Mouse (Mus musculus) heart, postnatal 14 days (tissue): ENCODE data around the gene Vcpkmt. TPM values are rescaled to one million over a fixed set of nuclear protein-coding genes. Genes with fewer than 3 reads are reported as not detected.
"Not testable (repeated sequence)": the region's sequence is repeated elsewhere in the genome, so short reads cannot be mapped to it uniquely, and the experiment has no call there.

ENCODE experiments used
- DNase-seq, 2 experiments: peaks; one replicate each; pipeline ENCODE4 v3.0.0; 2021 to 2022
- intact Hi-C: fragments of 180-260 bp; cut with DNase I; formaldehyde crosslinking; loops from one replicate; pipeline ENCODE4 v1.15.1; 2025
- long read RNA-seq, 2 experiments: library from polyadenylated mRNA; stranded (forward); transcript quantifications; one replicate each; pipeline ENCODE4 v2.0.0; 2021
- total RNA-seq, 2 experiments: library from RNA; stranded (reverse); gene quantifications; 2 replicates each; pipeline ENCODE4 v1.2.3; 2021

The Vcpkmt gene
- 1 to 10 TPM; 3.3 to 3.6 TPM for total RNA-seq
- long read RNA-seq, experiment 1, partial matches to known transcripts = 1 of 1 reads
- long read RNA-seq, experiment 1, other reads (novel, unspliced or antisense) = 0 of 1 reads
- long read RNA-seq, experiment 2, partial matches to known transcripts = 1 of 1 reads
- long read RNA-seq, experiment 2, other reads (novel, unspliced or antisense) = 0 of 1 reads

GRCm38 (mm10) chr12:69582613-69583269 lies at the start of gene Vcpkmt:
Gene Vcpkmt (minus strand): TSS chr12:69583028.
- peak; percentile 90 to 91 for DNase-seq
- intact Hi-C loops = loop anchor here (5.0 to 10.0 kb wide), 2 partner anchors 115 to 378 kb away; partner anchors contain the start of gene Gm49384

GRCm38 (mm10) chr12:69618590-69618989 lies 35.8 kb upstream of the Vcpkmt start:
- intact Hi-C loops, DNase-seq: not testable (repeated sequence)

- intact Hi-C loops = no loop called here
- DNase-seq = no peak
Observed at GRCm38 (mm10) chr12:69604367-69604766, 21.5 kb upstream of the Vcpkmt start.

GRCm38 (mm10) chr12:69597446-69597845 lies 14.6 kb upstream of the Vcpkmt start:
- intact Hi-C loops = no loop called here
- no peak for DNase-seq

- intact Hi-C loops = no loop called here
- DNase-seq = no peak
Observed at GRCm38 (mm10) chr12:69593130-69593529, 10.3 kb upstream of the Vcpkmt start.

- intact Hi-C loops = loop anchor here (5.0 to 10.0 kb wide), 2 partner anchors 114 to 378 kb away; partner anchors contain the start of gene Gm49384
- no peak for DNase-seq
Observed at GRCm38 (mm10) chr12:69583270-69583629, 422 bp upstream of the Vcpkmt start.

- intact Hi-C loops = loop anchor here (5.0 to 10.0 kb wide), 2 partner anchors 115 to 377 kb away; partner anchors contain the start of gene Gm49384
- DNase-seq = no peak
Observed at GRCm38 (mm10) chr12:69582216-69582612, 614 bp downstream of the Vcpkmt start.

GRCm38 (mm10) chr12:69579623-69580022 lies 3.2 kb downstream of the Vcpkmt start:
- DNase-seq = no peak
- intact Hi-C loops = loop anchor here (5.0 to 10.0 kb wide), 2 partner anchors 118 to 375 kb away; partner anchors contain the start of gene Gm49384

- DNase-seq = no peak
- intact Hi-C loops = no loop called here
Observed at GRCm38 (mm10) chr12:69576120-69576627, 6.7 kb downstream of the Vcpkmt start.

- intact Hi-C loops = loop anchor here (2.0 kb wide), 2 partner anchors 71 to 201 kb away; partner anchors contain the start of genes Arf6 and Gm9887
- peak; percentile 78 to 89 for DNase-seq
Observed at GRCm38 (mm10) chr12:69573916-69574881, 8.6 kb downstream of the Vcpkmt start.

- no peak for DNase-seq
- intact Hi-C loops = loop anchor here (2.0 kb wide), 1 partner anchor 70 kb away; no protein-coding TSS in a partner anchor
Observed at GRCm38 (mm10) chr12:69573271-69573670, 9.6 kb downstream of the Vcpkmt start.

- intact Hi-C loops = no loop called here
- DNase-seq = no peak
Observed at GRCm38 (mm10) chr12:69569926-69570325, 12.9 kb downstream of the Vcpkmt start.

GRCm38 (mm10) chr12:69568266-69568665 lies 14.6 kb downstream of the Vcpkmt start:
- no peak for DNase-seq
- intact Hi-C loops = no loop called here

- DNase-seq, intact Hi-C loops: not testable (repeated sequence)
Observed at GRCm38 (mm10) chr12:69561006-69561405, 21.8 kb downstream of the Vcpkmt start.

GRCm38 (mm10) chr12:69556221-69556861 lies 26.5 kb downstream of the Vcpkmt start:
- intact Hi-C loops = no loop called here

GRCm38 (mm10) chr12:69545456-69546178 lies 37.2 kb downstream of the Vcpkmt start:
- intact Hi-C loops = no loop called here
- DNase-seq = no peak

More at GRCm38 (mm10) chr12:69556221-69556861, 26.5 kb downstream of the Vcpkmt start:
- DNase-seq = no peak

GRCm38 (mm10) chr12:69544994-69545393 lies 37.8 kb downstream of the Vcpkmt start:
- intact Hi-C loops = no loop called here
- no peak for DNase-seq

GRCm38 (mm10) chr12:69544562-69544961 lies 38.3 kb downstream of the Vcpkmt start:
- intact Hi-C loops = no loop called here
- no peak for DNase-seq

- intact Hi-C loops = no loop called here
- no peak for DNase-seq
Observed at GRCm38 (mm10) chr12:69542376-69542775, 40.5 kb downstream of the Vcpkmt start.
